Mouse (Mus musculus) bone marrow macrophage, adult 2 months (primary cell): Measurements from ENCODE around the gene Gm21972.

Source experiments
- CTCF ChIP-seq: IDR thresholded peaks from 2 replicates; pipeline ENCODE4 v1.5.1; 2012; ENCODE audit warnings: low read depth, mild to moderate bottlenecking, low read length, moderate library complexity
- POLR2A ChIP-seq: IDR thresholded peaks from 2 replicates; pipeline ENCODE4 v1.6.1; 2012; ENCODE audit warnings: mild to moderate bottlenecking, low read depth, low read length, borderline replicate concordance

GRCm38 (mm10) chr1:86202617-86203219 lies 69.3 kb downstream of the Gm21972 start:
- TF ChIP-seq POLR2A (no peak), CTCF (no peak)
